17 mouse cellular contexts compared by ENCODE assay signal in genomic region chr10:46483656-46484055, GRCm38 (mm10).
DNase-seq lines count a peak whose midpoint lies in the region; ATAC-seq lines count a peak whose summit lies in the region.
"Had no signal": no experiment of that assay in that cellular context is flagged by ENCODE, and none has a peak within 500 bp of the region (broad histone marks: within the 10 kb centered on the region; RNA-seq: fewer than 3 reads in every experiment).

No protein-coding gene starts in this region.

- intact Hi-C loops in left cerebral cortex, postnatal 4 days (cut with DNase I): no loop called here
- intact Hi-C loops in left cerebral cortex, postnatal 25 days (cut with DNase I): no loop called here

- peak; percentile 96 for ATAC-seq in frontal cortex, adult (ENCODE audit: low TSS enrichment)
- ATAC-seq: activated CD4-positive, CD25-positive, alpha-beta regulatory T cell, adult 4 months; forebrain, embryonic 13.5 days; Patski had no signal

- no peak for DNase-seq in frontal cortex, postnatal 25 days (ENCODE audit: low spot score in 2 of 2)
- peak; percentile 38 to 45 for DNase-seq in left cerebral cortex, adult 9 months (ENCODE audit: low spot score in 2 of 2)
- no peak for DNase-seq in left cerebral cortex, postnatal 4 days
- peak; percentile 85 for DNase-seq in brain, adult 2 months (ENCODE audit: low read depth, low spot score)
- peak; percentile 16 to 86 for DNase-seq in left cerebral cortex, postnatal 25 days (ENCODE audit: low spot score in 2 of 2)
- no peak for DNase-seq in thymus, postnatal 0 days (ENCODE audit: low spot score)
- DNase-seq: adrenal gland, postnatal 14 days; cerebellum, adult 2 months; cerebellum, postnatal 10 days; embryo, embryonic 11 days; gastrocnemius, postnatal 36 days; heart, adult 11 months; heart, postnatal 36 days had no signal

Comparison
In these comparisons a context has a peak if more than half of its experiments do, and no peak if none do; other contexts are left out.
1. DNase-seq: peak in left cerebral cortex, adult 9 months (2 of 2), brain, adult 2 months (single experiment) and left cerebral cortex, postnatal 25 days (2 of 2); none in frontal cortex, postnatal 25 days (0 of 2), left cerebral cortex, postnatal 4 days (single experiment) and thymus, postnatal 0 days (single experiment).